Mouse (Mus musculus): ENCODE measurements around the gene Nap1l4. TPM values are rescaled to one million over a fixed set of nuclear protein-coding genes. Genes with fewer than 3 reads are reported as not detected.

Nap1l4 gene
- polyA plus RNA-seq, 1 experiment from 2014 or later: 61.2 TPM

DNA sequence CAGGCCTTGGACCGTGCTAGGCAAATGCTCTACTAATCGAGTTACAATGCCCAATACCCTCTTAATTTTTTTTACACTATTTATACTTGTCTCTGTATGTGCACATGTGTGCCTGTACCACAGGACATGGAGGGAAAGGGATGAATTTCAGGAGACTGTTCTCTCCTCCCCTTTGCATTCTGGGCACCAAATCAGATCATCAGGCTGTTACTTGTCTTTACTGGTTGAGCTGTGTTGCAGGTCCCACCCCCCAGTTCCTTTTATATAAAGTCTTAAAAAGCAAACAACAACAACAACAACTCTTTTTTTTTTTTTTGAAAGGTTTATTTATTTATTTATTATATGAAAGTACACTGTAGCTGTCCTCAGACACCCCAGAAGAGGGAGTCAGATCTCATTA, 43.5 kb downstream of the Nap1l4 start:
- no peak overlapping the region for H3K9ac ChIP-seq (replicated peaks)
- WGBS (ENCODE audit: insufficient replicate concordance): 76% methylated on average over 2 of the region's 2 CpGs
- H3K4me2 ChIP-seq (ENCODE audit: low read depth, low read length): no peak overlapping the region
- peaks cover 36% of the 10 kb centered on the region for H3K27me3 ChIP-seq (ENCODE audit: insufficient read depth, low read length)
- H3K27ac ChIP-seq (ENCODE audit: low read depth): no peak overlapping the region
- no peak for DNase-seq
- TF ChIP-seq CTCF (IDR thresholded peaks at IDR 0.05; ENCODE audit: low read depth): no peak
- no peaks in the 10 kb centered on the region for H3K36me3 ChIP-seq (replicated peaks; ENCODE audit: insufficient read depth, low read length)
- no peaks in the 10 kb centered on the region for H3K9me3 ChIP-seq (ENCODE audit: low read length)
- H3K4me3 ChIP-seq (ENCODE audit: low read depth, low read length): no peak overlapping the region
- ATAC-seq: no peak
- peaks cover 5% of the 10 kb centered on the region; the same call in 1 of the 2 replicates for H3K4me1 ChIP-seq (ENCODE audit: insufficient read depth)

DNA sequence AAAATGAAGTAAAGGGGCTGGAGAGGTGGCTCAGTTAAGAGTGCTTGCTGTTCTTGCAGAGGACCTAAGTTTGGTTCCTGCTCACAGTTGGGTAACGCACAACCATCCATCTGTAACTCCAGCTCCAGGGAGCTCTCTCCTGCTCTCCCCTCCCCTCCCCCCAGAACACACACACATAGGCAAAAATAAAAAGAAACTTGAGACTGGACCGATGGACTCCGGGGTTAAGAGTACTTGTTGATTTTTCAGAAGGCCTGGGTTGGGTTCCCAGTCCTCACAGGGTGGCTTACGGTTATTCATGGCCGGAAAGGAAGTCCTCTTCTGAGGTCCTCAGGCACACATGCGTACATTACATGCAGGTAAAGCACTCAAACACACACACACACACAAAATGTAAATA, 45.0 kb downstream of the Nap1l4 start:
- ATAC-seq (no peak), DNase-seq (no peak)
- 77% methylated on average over 6 of the region's 6 CpGs for WGBS (ENCODE audit: insufficient replicate concordance)
- peaks cover 41% of the 10 kb centered on the region for H3K27me3 ChIP-seq (ENCODE audit: insufficient read depth, low read length)
- peaks cover 5% of the 10 kb centered on the region; the same call in 1 of the 2 replicates for H3K4me1 ChIP-seq (ENCODE audit: insufficient read depth)
- no peak overlapping the region for H3K4me3 ChIP-seq (ENCODE audit: low read depth, low read length)
- H3K9me3 ChIP-seq (ENCODE audit: low read length): no peaks in the 10 kb centered on the region
- TF ChIP-seq EP300 (IDR thresholded peaks at IDR 0.05; ENCODE audit: low read depth) (no peak), CTCF (IDR thresholded peaks at IDR 0.05; ENCODE audit: low read depth) (no peak)
- no peak overlapping the region for H3K27ac ChIP-seq (ENCODE audit: low read depth)
- H3K4me2 ChIP-seq (ENCODE audit: low read depth, low read length): no peak overlapping the region
- no peak overlapping the region for H3K9ac ChIP-seq (replicated peaks)
- no peaks in the 10 kb centered on the region for H3K36me3 ChIP-seq (replicated peaks; ENCODE audit: insufficient read depth, low read length)

DNA sequence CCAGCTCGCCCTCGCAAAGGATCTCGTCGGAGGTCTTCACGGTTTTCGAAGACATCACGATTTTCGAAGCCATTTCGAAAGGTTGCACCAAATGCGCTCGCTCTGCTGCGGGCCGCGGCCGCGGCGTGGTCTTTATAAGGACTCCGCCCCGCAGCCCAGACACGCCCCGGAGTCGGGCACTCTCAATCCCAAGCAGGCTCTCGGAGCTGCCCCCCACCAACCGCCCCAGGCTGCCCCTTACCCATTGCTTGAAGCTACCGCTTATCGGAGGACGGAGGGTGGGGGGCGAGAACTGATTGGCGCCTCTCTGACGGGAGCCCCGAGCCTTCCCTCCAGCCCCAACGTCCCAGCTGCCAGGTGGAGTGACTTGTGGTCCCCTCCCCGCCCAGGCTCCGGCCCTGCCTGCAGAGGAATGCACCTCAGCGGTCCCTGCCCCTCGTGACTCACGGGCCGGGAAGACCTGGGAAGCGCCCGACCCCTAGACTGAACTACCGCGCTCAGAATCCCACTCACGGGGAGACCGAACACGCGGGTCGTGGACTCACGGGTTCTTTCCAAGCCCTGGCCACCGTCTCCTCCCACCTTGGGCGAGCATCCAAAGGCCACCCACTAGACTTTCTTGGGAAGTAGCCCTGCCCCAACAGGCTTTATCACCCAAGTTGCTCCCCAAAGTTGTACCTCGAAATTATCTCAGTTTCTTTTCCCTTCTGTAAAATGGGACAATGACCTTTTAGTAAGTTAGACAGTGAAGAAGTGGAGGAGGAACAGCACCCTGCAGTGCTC, 46.3 kb downstream of the Nap1l4 start, which contains the start of gene Phlda2:
Gene Phlda2 (minus strand): TSS at position 733 of the 783 bp plus-strand sequence.
- Histone ChIP-seq H3K27me3 (ENCODE audit: insufficient read depth, low read length) (peaks cover 41% of the 10 kb centered on the region), H3K4me3 (ENCODE audit: low read depth, low read length) (peak within 1 kb of the TSS; percentile 36), H3K4me1 (ENCODE audit: insufficient read depth) (peaks cover 5% of the 10 kb centered on the region; the same call in 1 of the 2 replicates), H3K4me2 (ENCODE audit: low read depth, low read length) (peak within 1 kb of the TSS; percentile 73), H3K27ac (ENCODE audit: low read depth) (no peak within 1 kb of the TSS), H3K9me3 (ENCODE audit: low read length) (no peaks in the 10 kb centered on the region), H3K36me3 (replicated peaks; ENCODE audit: insufficient read depth, low read length) (no peaks in the 10 kb centered on the region), H3K9ac (replicated peaks) (peak within 1 kb of the TSS; percentile 8; the same call in 1 of the 2 replicates)
- DNase-seq: no peak
- TF ChIP-seq EP300 (IDR thresholded peaks at IDR 0.05; ENCODE audit: low read depth): no peak
- TF ChIP-seq CTCF (IDR thresholded peaks at IDR 0.05; ENCODE audit: low read depth): no peak
- no peak for ATAC-seq
- WGBS (ENCODE audit: insufficient replicate concordance): 3% methylated on average over 51 of the region's 51 CpGs

DNA sequence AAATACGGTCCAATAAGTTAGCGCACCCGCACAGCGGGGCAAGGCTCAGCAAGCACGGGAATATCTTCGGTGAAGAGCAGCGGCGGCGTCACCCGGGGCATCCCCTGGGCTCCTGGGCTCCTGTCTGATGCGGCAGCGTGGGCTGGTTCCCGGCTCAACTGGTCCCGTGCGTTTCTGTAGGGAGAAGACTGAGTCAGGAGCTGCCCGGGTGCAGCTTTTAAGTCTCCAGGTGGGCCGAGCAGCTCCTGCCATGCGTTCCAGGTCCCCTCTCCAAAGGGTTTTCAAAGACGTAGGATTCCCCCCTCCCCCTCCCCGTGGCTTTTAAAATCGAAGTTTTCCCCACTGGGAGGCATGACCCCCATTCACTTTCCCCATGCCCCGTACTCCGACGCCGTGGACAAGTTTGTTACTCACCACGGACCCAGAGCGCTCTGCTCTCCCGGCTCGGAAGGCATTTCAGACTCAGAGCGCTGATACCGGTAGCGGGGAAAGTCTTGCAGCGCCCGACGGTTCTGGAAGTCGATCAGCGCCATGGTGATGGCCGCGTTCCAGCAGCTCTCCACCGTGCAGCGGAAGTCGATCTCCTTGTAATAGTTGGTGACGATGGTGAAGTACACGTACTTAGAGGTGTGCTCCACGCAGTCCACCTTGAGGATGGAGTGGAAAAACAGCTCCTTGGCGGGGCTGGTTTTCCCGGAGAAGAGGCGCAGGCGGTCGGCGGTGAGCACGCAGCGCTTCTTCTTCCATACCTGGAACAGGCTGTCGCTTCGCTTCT, 47.1 kb downstream of the Nap1l4 start:
- Histone ChIP-seq H3K4me1 (ENCODE audit: insufficient read depth) (peaks cover 5% of the 10 kb centered on the region; the same call in 1 of the 2 replicates), H3K27me3 (ENCODE audit: insufficient read depth, low read length) (peaks cover 41% of the 10 kb centered on the region), H3K9me3 (ENCODE audit: low read length) (no peaks in the 10 kb centered on the region), H3K4me3 (ENCODE audit: low read depth, low read length) (peak overlapping the region; percentile 36), H3K4me2 (ENCODE audit: low read depth, low read length) (peak overlapping the region; percentile 73), H3K9ac (replicated peaks) (0 out of 2 replicates have a peak overlapping the region, but pooled peaks have one; percentile 2), H3K27ac (ENCODE audit: low read depth) (no peak overlapping the region), H3K36me3 (replicated peaks; ENCODE audit: insufficient read depth, low read length) (no peaks in the 10 kb centered on the region)
- no peak for ATAC-seq
- 2% methylated on average over 55 of the region's 55 CpGs for WGBS (ENCODE audit: insufficient replicate concordance)
- no peak for TF ChIP-seq EP300 (IDR thresholded peaks at IDR 0.05; ENCODE audit: low read depth)
- no peak for TF ChIP-seq CTCF (IDR thresholded peaks at IDR 0.05; ENCODE audit: low read depth)
- peak; percentile 45 for DNase-seq

DNA sequence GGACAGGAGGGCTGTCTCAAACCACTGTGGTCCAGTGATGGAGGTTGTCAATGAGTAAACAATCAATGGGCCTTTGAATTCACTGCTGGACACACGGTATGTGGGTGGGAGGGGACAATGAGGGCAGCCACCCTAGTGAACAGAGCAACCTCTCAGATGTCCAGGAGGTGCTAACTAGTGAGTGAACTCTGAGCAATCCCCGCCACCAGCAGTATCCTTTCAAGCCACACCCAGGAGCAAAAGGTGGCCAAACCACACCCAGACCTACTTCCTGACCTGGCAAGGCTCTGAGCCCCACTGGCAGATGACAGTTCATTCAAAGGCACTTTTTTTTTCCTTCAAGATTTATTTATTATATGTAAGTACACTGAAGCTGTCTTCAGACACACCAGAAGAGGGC, 48.0 kb downstream of the Nap1l4 start:
- TF ChIP-seq CTCF (IDR thresholded peaks at IDR 0.05; ENCODE audit: low read depth) (no peak), EP300 (IDR thresholded peaks at IDR 0.05; ENCODE audit: low read depth) (no peak)
- no peak overlapping the region for H3K27ac ChIP-seq (ENCODE audit: low read depth)
- 32% methylated on average over 2 of the region's 2 CpGs for WGBS (ENCODE audit: insufficient replicate concordance)
- H3K9ac ChIP-seq (replicated peaks): no peak overlapping the region
- peaks cover 41% of the 10 kb centered on the region for H3K27me3 ChIP-seq (ENCODE audit: insufficient read depth, low read length)
- peaks cover 8% of the 10 kb centered on the region for H3K4me1 ChIP-seq (ENCODE audit: insufficient read depth)
- DNase-seq: no peak
- peak; percentile 41; the same call in 1 of the 2 replicates for ATAC-seq
- no peaks in the 10 kb centered on the region for H3K36me3 ChIP-seq (replicated peaks; ENCODE audit: insufficient read depth, low read length)
- H3K4me3 ChIP-seq (ENCODE audit: low read depth, low read length): no peak overlapping the region
- H3K9me3 ChIP-seq (ENCODE audit: low read length): no peaks in the 10 kb centered on the region
- no peak overlapping the region for H3K4me2 ChIP-seq (ENCODE audit: low read depth, low read length)

DNA sequence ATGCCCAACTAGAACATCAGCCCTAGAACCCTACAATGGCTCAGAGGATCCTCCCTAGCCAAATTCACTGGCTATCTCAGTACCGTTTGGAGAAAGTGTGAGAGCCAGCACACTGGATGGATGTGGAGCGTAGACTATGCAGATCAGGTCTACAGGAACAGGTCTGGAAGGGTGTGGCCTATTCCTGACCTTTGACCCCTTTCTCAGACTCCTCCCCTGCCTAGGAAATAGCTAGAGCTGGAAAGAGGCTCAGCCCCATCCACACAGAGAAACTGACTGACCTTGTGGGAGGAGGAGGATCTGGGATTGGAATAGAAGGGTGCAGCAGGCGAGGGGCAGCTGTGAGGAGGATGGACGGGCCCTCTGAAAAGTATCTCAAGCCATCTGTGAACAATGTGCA, 50.3 kb downstream of the Nap1l4 start:
- DNase-seq: peak; percentile 10
- Histone ChIP-seq H3K27me3 (ENCODE audit: insufficient read depth, low read length) (peaks cover 36% of the 10 kb centered on the region), H3K36me3 (replicated peaks; ENCODE audit: insufficient read depth, low read length) (no peaks in the 10 kb centered on the region), H3K4me1 (ENCODE audit: insufficient read depth) (peaks cover 19% of the 10 kb centered on the region), H3K9ac (replicated peaks) (no peak overlapping the region), H3K4me3 (ENCODE audit: low read depth, low read length) (no peak overlapping the region), H3K4me2 (ENCODE audit: low read depth, low read length) (no peak overlapping the region), H3K27ac (ENCODE audit: low read depth) (no peak overlapping the region), H3K9me3 (ENCODE audit: low read length) (no peaks in the 10 kb centered on the region)
- 95% methylated on average over 4 of the region's 4 CpGs for WGBS (ENCODE audit: insufficient replicate concordance)
- ATAC-seq: no peak
- TF ChIP-seq EP300 (IDR thresholded peaks at IDR 0.05; ENCODE audit: low read depth): no peak
- no peak for TF ChIP-seq CTCF (IDR thresholded peaks at IDR 0.05; ENCODE audit: low read depth)
